Mouse (Mus musculus) kidney, postnatal 14 days (tissue): Measurements from ENCODE around the gene Prepl.

ENCODE experiments used
- DNase-seq: peaks from one replicate; pipeline ENCODE4 v3.0.0; 2022; ENCODE audit warnings: mixed read lengths

Prepl gene

GRCm38 (mm10) chr17:85090120-85091099 is at the start of gene Prepl, which contains the start of gene Camkmt:
TSS of gene Prepl (minus strand) at chr17:85090241.
TSS of gene Camkmt (plus strand) at chr17:85090552.
- DNase-seq: peak; percentile 97

GRCm38 (mm10) chr17:85138393-85138792 is 48.4 kb upstream of the Prepl start:
- DNase-seq: no peak

GRCm38 (mm10) chr17:85116643-85117042 is 26.6 kb upstream of the Prepl start:
- DNase-seq: peak; percentile 58

GRCm38 (mm10) chr17:85113441-85113840 is 23.4 kb upstream of the Prepl start:
- DNase-seq: no peak

GRCm38 (mm10) chr17:85110640-85111039 is 20.6 kb upstream of the Prepl start:
- no peak for DNase-seq

GRCm38 (mm10) chr17:85103310-85103709 is 13.3 kb upstream of the Prepl start:
- no peak for DNase-seq

- no peak for DNase-seq
Observed at GRCm38 (mm10) chr17:85101751-85102150, 11.7 kb upstream of the Prepl start.

- DNase-seq: no peak
Observed at GRCm38 (mm10) chr17:85100232-85100631, 10.2 kb upstream of the Prepl start.

- DNase-seq: no peak
Observed at GRCm38 (mm10) chr17:85098677-85099323, 8.8 kb upstream of the Prepl start.

GRCm38 (mm10) chr17:85096396-85096795 is 6.4 kb upstream of the Prepl start:
- no peak for DNase-seq

GRCm38 (mm10) chr17:85091762-85092161 is 1.7 kb upstream of the Prepl start:
- no peak for DNase-seq

GRCm38 (mm10) chr17:85089621-85090020 is 420 bp downstream of the Prepl start:
- DNase-seq: no peak

GRCm38 (mm10) chr17:85089011-85089410 is 1.0 kb downstream of the Prepl start:
- DNase-seq: no peak

GRCm38 (mm10) chr17:85088401-85088800 is 1.6 kb downstream of the Prepl start:
- DNase-seq: no peak

GRCm38 (mm10) chr17:85087591-85087990 is 2.5 kb downstream of the Prepl start:
- no peak for DNase-seq

- DNase-seq: no peak
Observed at GRCm38 (mm10) chr17:85086501-85086900, 3.5 kb downstream of the Prepl start.

GRCm38 (mm10) chr17:85085335-85085734 is 4.7 kb downstream of the Prepl start:
- no peak for DNase-seq

- DNase-seq: no peak
Observed at GRCm38 (mm10) chr17:85080781-85081180, 9.3 kb downstream of the Prepl start.

GRCm38 (mm10) chr17:85079276-85079675 is 10.8 kb downstream of the Prepl start:
- no peak for DNase-seq

- DNase-seq: no peak
Observed at GRCm38 (mm10) chr17:85074083-85074482, 16.0 kb downstream of the Prepl start.

- no peak for DNase-seq
Observed at GRCm38 (mm10) chr17:85073214-85073613, 16.8 kb downstream of the Prepl start.

- DNase-seq: no peak
Observed at GRCm38 (mm10) chr17:85072383-85072782, 17.7 kb downstream of the Prepl start.

- DNase-seq: no peak
Observed at GRCm38 (mm10) chr17:85071088-85071775, 18.8 kb downstream of the Prepl start.
